Mouse (Mus musculus): Measurements from ENCODE around the gene Cyp51.
A peak's percentile ranks its signal among the peaks of the same experiment; 100 is the strongest.
"Not testable (repeated sequence)": the region's sequence is repeated elsewhere in the genome, so short reads cannot be mapped to it uniquely, and the experiment has no call there.

Cyp51 gene

GRCm38 (mm10) chr5:4104341-4105040, at the start of gene Cyp51:
TSS of gene Cyp51 (minus strand) at chr5:4104746.
- peak; percentile 94 for ATAC-seq (ENCODE audit: insufficient number of reproducible peaks, low FRiP score, low TSS enrichment)

GRCm38 (mm10) chr5:4112570-4113098, 8.1 kb upstream of the Cyp51 start:
- ATAC-seq (ENCODE audit: insufficient number of reproducible peaks, low FRiP score, low TSS enrichment), result no peak

- ATAC-seq (ENCODE audit: insufficient number of reproducible peaks, low FRiP score, low TSS enrichment), result not testable (repeated sequence)
Measured at GRCm38 (mm10) chr5:4107056-4107455, 2.5 kb upstream of the Cyp51 start.

GRCm38 (mm10) chr5:4105651-4106186, 1.2 kb upstream of the Cyp51 start:
- no peak for ATAC-seq (ENCODE audit: insufficient number of reproducible peaks, low FRiP score, low TSS enrichment)

- ATAC-seq (ENCODE audit: insufficient number of reproducible peaks, low FRiP score, low TSS enrichment), result no peak; the same call in 1 of the 2 replicates
Measured at GRCm38 (mm10) chr5:4103626-4104340, 763 bp downstream of the Cyp51 start.

- ATAC-seq (ENCODE audit: insufficient number of reproducible peaks, low FRiP score, low TSS enrichment), result no peak
Measured at GRCm38 (mm10) chr5:4101770-4102169, 2.8 kb downstream of the Cyp51 start.

- no peak for ATAC-seq (ENCODE audit: insufficient number of reproducible peaks, low FRiP score, low TSS enrichment)
Measured at GRCm38 (mm10) chr5:4101031-4101430, 3.5 kb downstream of the Cyp51 start.

- ATAC-seq (ENCODE audit: insufficient number of reproducible peaks, low FRiP score, low TSS enrichment), result no peak
Measured at GRCm38 (mm10) chr5:4094471-4094870, 10.1 kb downstream of the Cyp51 start.

GRCm38 (mm10) chr5:4088190-4088589, 16.4 kb downstream of the Cyp51 start:
- ATAC-seq (ENCODE audit: insufficient number of reproducible peaks, low FRiP score, low TSS enrichment), result no peak

- ATAC-seq (ENCODE audit: insufficient number of reproducible peaks, low FRiP score, low TSS enrichment), result no peak
Measured at GRCm38 (mm10) chr5:4086309-4086708, 18.2 kb downstream of the Cyp51 start.

GRCm38 (mm10) chr5:4084948-4085347, 19.6 kb downstream of the Cyp51 start:
- ATAC-seq (ENCODE audit: insufficient number of reproducible peaks, low FRiP score, low TSS enrichment), result no peak

- ATAC-seq (ENCODE audit: insufficient number of reproducible peaks, low FRiP score, low TSS enrichment), result no peak
Measured at GRCm38 (mm10) chr5:4081513-4081912, 23.0 kb downstream of the Cyp51 start.

GRCm38 (mm10) chr5:4080861-4081260, 23.7 kb downstream of the Cyp51 start:
- no peak for ATAC-seq (ENCODE audit: insufficient number of reproducible peaks, low FRiP score, low TSS enrichment)

- no peak for ATAC-seq (ENCODE audit: insufficient number of reproducible peaks, low FRiP score, low TSS enrichment)
Measured at GRCm38 (mm10) chr5:4079086-4079485, 25.5 kb downstream of the Cyp51 start.

- no peak for ATAC-seq (ENCODE audit: insufficient number of reproducible peaks, low FRiP score, low TSS enrichment)
Measured at GRCm38 (mm10) chr5:4067203-4067602, 37.3 kb downstream of the Cyp51 start.

GRCm38 (mm10) chr5:4066476-4067115, 38.0 kb downstream of the Cyp51 start:
- ATAC-seq (ENCODE audit: insufficient number of reproducible peaks, low FRiP score, low TSS enrichment), result 0 out of 2 replicates have a peak, but pooled peaks have one; percentile 41

GRCm38 (mm10) chr5:4060313-4060712, 44.2 kb downstream of the Cyp51 start:
- ATAC-seq (ENCODE audit: insufficient number of reproducible peaks, low FRiP score, low TSS enrichment), result no peak

GRCm38 (mm10) chr5:4040922-4041321, 63.6 kb downstream of the Cyp51 start:
- ATAC-seq (ENCODE audit: insufficient number of reproducible peaks, low FRiP score, low TSS enrichment), result no peak

GRCm38 (mm10) chr5:4040372-4040771, 64.2 kb downstream of the Cyp51 start:
- ATAC-seq (ENCODE audit: insufficient number of reproducible peaks, low FRiP score, low TSS enrichment), result no peak

GRCm38 (mm10) chr5:4039351-4039750, 65.2 kb downstream of the Cyp51 start:
- no peak for ATAC-seq (ENCODE audit: insufficient number of reproducible peaks, low FRiP score, low TSS enrichment)

GRCm38 (mm10) chr5:4036686-4037085, 67.9 kb downstream of the Cyp51 start:
- no peak for ATAC-seq (ENCODE audit: insufficient number of reproducible peaks, low FRiP score, low TSS enrichment)

All from cerebellum, adult (tissue).